In genomic region chr19:5956685-5957084, GRCm38 (mm10) we compare ENCODE assay signal across 8 mouse cellular contexts. TPM values are rescaled to one million over a fixed set of nuclear protein-coding genes. Genes with fewer than 3 reads are reported as not detected.
DNase-seq lines count a peak whose midpoint lies in the region; ATAC-seq and TF ChIP-seq lines count a peak whose summit lies in the region.

No protein-coding gene starts in this region.

- WGBS in kidney, adult 2 months = 5% methylated on average over 3 of the region's 3 CpGs
- WGBS in neural tube, embryonic 11.5 days = 35% methylated on average over 3 of the region's 3 CpGs

- peak; percentile 84 for TF ChIP-seq CTCF in kidney, adult 2 months (conservative IDR thresholded peaks at IDR 0.05; ENCODE audit: insufficient read depth, insufficient read length, low read depth, low read length)

- no peak for TF ChIP-seq POLR2A in kidney, adult 2 months (IDR thresholded peaks at IDR 0.05; ENCODE audit: low read depth, low read length)

- H3K4me2 ChIP-seq in neural tube, embryonic 11.5 days (ENCODE audit: low read depth) = no peak overlapping the region

- H3K4me3 ChIP-seq in kidney, adult 2 months (ENCODE audit: insufficient read depth, low read depth, low read length) = no peak overlapping the region
- H3K4me3 ChIP-seq in neural tube, embryonic 11.5 days (ENCODE audit: low read depth, low read length) = no peak overlapping the region

- peaks cover 5% of the 10 kb centered on the region; the same call in 1 of the 2 replicates for H3K4me1 ChIP-seq in kidney, adult 2 months (ENCODE audit: control insufficient read depth, insufficient read depth, low read length)
- no peaks in the 10 kb centered on the region for H3K4me1 ChIP-seq in neural tube, embryonic 11.5 days (ENCODE audit: control insufficient read depth, insufficient read depth, low read length)

- ATAC-seq in common myeloid progenitor, adult 5-6 weeks (replicated peaks; ENCODE audit: low read depth, poor library complexity, severe bottlenecking) = peak; percentile 84
- ATAC-seq in neural tube, embryonic 11.5 days (ENCODE audit: insufficient read depth, low FRiP score, low TSS enrichment) = no peak

- no peaks in the 10 kb centered on the region for H3K27me3 ChIP-seq in kidney, adult 2 months (replicated peaks; ENCODE audit: control insufficient read depth, insufficient read depth, low read length)
- H3K27me3 ChIP-seq in neural tube, embryonic 11.5 days (ENCODE audit: control insufficient read depth, insufficient read depth, low read length) = no peaks in the 10 kb centered on the region

- no peaks in the 10 kb centered on the region for H3K36me3 ChIP-seq in kidney, adult 2 months (ENCODE audit: control insufficient read depth, insufficient read depth, low read length)
- H3K36me3 ChIP-seq in neural tube, embryonic 11.5 days (ENCODE audit: control insufficient read depth, insufficient read depth, low read length) = 0 out of 2 replicates have a peak, but pooled peaks cover 3% of the 10 kb centered on the region

- no peak overlapping the region for H3K9ac ChIP-seq in neural tube, embryonic 11.5 days (ENCODE audit: low read length)

- DNase-seq in 416B (ENCODE audit: low read depth) (peak; percentile 77), ZHBTc4 (ENCODE audit: low read depth, low spot score) (peak; percentile 87), liver (peak; percentile 84)
- peak; percentile 64 to 81 for DNase-seq in gastrocnemius, postnatal 4 days (ENCODE audit: low spot score in 2 of 2)
- DNase-seq in kidney, adult 2 months = peak; percentile 92
- DNase-seq in neural tube, embryonic 11.5 days (ENCODE audit: low spot score) = peak; percentile 69
- peak; percentile 90 for DNase-seq in testis, postnatal 10 days (ENCODE audit: low spot score)

- H3K9me3 ChIP-seq in neural tube, embryonic 11.5 days (ENCODE audit: control insufficient read depth, low read length) = no peaks in the 10 kb centered on the region

- no peak overlapping the region for H3K27ac ChIP-seq in kidney, adult 2 months (ENCODE audit: insufficient read depth, low read depth, low read length)
- no peak overlapping the region for H3K27ac ChIP-seq in neural tube, embryonic 11.5 days (ENCODE audit: low read depth, low read length)

RNA-seq across cellular contexts. Expression of gene Pola2, which starts 7.3 kb away (rescaled TPM):
- 61.2 and 63.5 TPM in 2 replicates for total RNA-seq in common myeloid progenitor, adult 5-6 weeks (2017)
- 10 to 100 TPM; 24.6 to 28.6 TPM for total RNA-seq in gastrocnemius, postnatal 4 days (2021)
- polyA plus RNA-seq in kidney, adult 2 months (2012; rRNA removed) = 24.9 and 26.2 TPM in 2 replicates
- 75.2 and 79.9 TPM in 2 replicates for polyA plus RNA-seq in neural tube, embryonic 11.5 days (2014; fragmentation: Nextera tagmentation; extraction: Ambion mirVana)

RNA-seq across cellular contexts. Expression of gene Slc22a20, which starts 29.3 kb away (rescaled TPM):
- not detected in 2 replicates for total RNA-seq in common myeloid progenitor, adult 5-6 weeks (2017)
- total RNA-seq in gastrocnemius, postnatal 4 days (2021) = not detected
- not detected in 2 replicates for polyA plus RNA-seq in kidney, adult 2 months (2012; rRNA removed)
- not detected in 2 replicates for polyA plus RNA-seq in neural tube, embryonic 11.5 days (2014; fragmentation: Nextera tagmentation; extraction: Ambion mirVana)

RNA-seq across cellular contexts. Expression of gene Cdc42ep2, which starts 32.1 kb away (rescaled TPM):
- total RNA-seq in common myeloid progenitor, adult 5-6 weeks (2017) = not detected in 2 replicates
- 10 to 100 TPM; 23.1 to 27.4 TPM for total RNA-seq in gastrocnemius, postnatal 4 days (2021)
- polyA plus RNA-seq in kidney, adult 2 months (2012; rRNA removed) = 12.0 and 12.2 TPM in 2 replicates
- polyA plus RNA-seq in neural tube, embryonic 11.5 days (2014; fragmentation: Nextera tagmentation; extraction: Ambion mirVana) = 3.9 and 4.0 TPM in 2 replicates

RNA-seq across cellular contexts. Expression of gene Dpf2, which starts 43.9 kb away (rescaled TPM):
- 87.4 and 131 TPM in 2 replicates for total RNA-seq in common myeloid progenitor, adult 5-6 weeks (2017)
- total RNA-seq in gastrocnemius, postnatal 4 days (2021) = 100 to 1,000 TPM in 1 of 2 experiments, 10 to 100 TPM in 1; 97.8 to 121 TPM
- polyA plus RNA-seq in kidney, adult 2 months (2012; rRNA removed) = 71.5 and 79.7 TPM in 2 replicates
- 195 and 225 TPM in 2 replicates for polyA plus RNA-seq in neural tube, embryonic 11.5 days (2014; fragmentation: Nextera tagmentation; extraction: Ambion mirVana)

RNA-seq across cellular contexts. Expression of gene Capn1, which starts 59.0 kb away (rescaled TPM):
- 29.9 and 37.2 TPM in 2 replicates for total RNA-seq in common myeloid progenitor, adult 5-6 weeks (2017)
- total RNA-seq in gastrocnemius, postnatal 4 days (2021) = 10 to 100 TPM; 70.9 to 79.6 TPM
- polyA plus RNA-seq in kidney, adult 2 months (2012; rRNA removed) = 36.0 and 38.0 TPM in 2 replicates
- polyA plus RNA-seq in neural tube, embryonic 11.5 days (2014; fragmentation: Nextera tagmentation; extraction: Ambion mirVana) = 3.4 and 4.4 TPM in 2 replicates

Comparison
In these comparisons a context has a peak if more than half of its experiments do, and no peak if none do; other contexts are left out.
1. RNA of gene Cdc42ep2, which starts 32.1 kb away (total RNA-seq): 23.1 to 27.4 TPM in gastrocnemius, postnatal 4 days; not detected in common myeloid progenitor, adult 5-6 weeks; every median in the first group is over 10 times any median in the second.
2. Peak in every context shown above with its lines, with median percentiles within 50 percentile points of each other: DNase-seq.